24 mouse cellular contexts compared by ENCODE assay signal in genomic region chr3:110133150-110133549, GRCm38 (mm10). TPM values are rescaled to one million over a fixed set of nuclear protein-coding genes. Genes with fewer than 3 reads are reported as not detected.
DNase-seq lines count a peak whose midpoint lies in the region; ATAC-seq and TF ChIP-seq lines count a peak whose summit lies in the region.
"Had no signal": no experiment of that assay in that cellular context is flagged by ENCODE, and none has a peak within 500 bp of the region (broad histone marks: within the 10 kb centered on the region; RNA-seq: fewer than 3 reads in every experiment).

No protein-coding gene starts in this region.

- H3K27ac ChIP-seq in lung, postnatal 0 days (ENCODE audit: low read length) = no peak overlapping the region
- H3K27ac ChIP-seq in stomach, embryonic 15.5 days = no peak overlapping the region
- H3K27ac ChIP-seq in stomach, postnatal 0 days (replicated peaks) = no peak overlapping the region
- H3K27ac ChIP-seq: embryonic facial prominence, embryonic 13.5 days; embryonic facial prominence, embryonic 15.5 days; forebrain, embryonic 10.5 days; forebrain, embryonic 12.5 days had no signal

- H3K4me2 ChIP-seq in lung, postnatal 0 days (replicated peaks; ENCODE audit: low read depth, low read length) = no peak overlapping the region
- no peak overlapping the region for H3K4me2 ChIP-seq in stomach, embryonic 15.5 days
- no peak overlapping the region for H3K4me2 ChIP-seq in stomach, postnatal 0 days (replicated peaks; ENCODE audit: low read depth)
- H3K4me2 ChIP-seq: embryonic facial prominence, embryonic 13.5 days; embryonic facial prominence, embryonic 15.5 days; forebrain, embryonic 12.5 days had no signal

- no peaks in the 10 kb centered on the region for H3K4me1 ChIP-seq in lung, postnatal 0 days (ENCODE audit: insufficient read depth, low read depth, low read length)
- no peaks in the 10 kb centered on the region for H3K4me1 ChIP-seq in stomach, embryonic 15.5 days
- no peaks in the 10 kb centered on the region for H3K4me1 ChIP-seq in stomach, postnatal 0 days (replicated peaks; ENCODE audit: control insufficient read depth, insufficient read depth)
- H3K4me1 ChIP-seq: embryonic facial prominence, embryonic 13.5 days; embryonic facial prominence, embryonic 15.5 days had no signal

- H3K9me3 ChIP-seq in lung, postnatal 0 days (ENCODE audit: low read length) = no peaks in the 10 kb centered on the region
- no peaks in the 10 kb centered on the region for H3K9me3 ChIP-seq in stomach, embryonic 15.5 days
- no peaks in the 10 kb centered on the region for H3K9me3 ChIP-seq in stomach, postnatal 0 days (ENCODE audit: control insufficient read depth, low read length)
- H3K9me3 ChIP-seq: embryonic facial prominence, embryonic 13.5 days; embryonic facial prominence, embryonic 15.5 days; forebrain, embryonic 10.5 days; forebrain, embryonic 12.5 days had no signal

- intact Hi-C loops in left cerebral cortex, postnatal 14 days (cut with DNase I) = no loop called here

- peak; percentile 19; the same call in 1 of the 2 replicates for ATAC-seq in lung, postnatal 0 days
- ATAC-seq in stomach, embryonic 15.5 days (ENCODE audit: insufficient read depth, low FRiP score, low read depth) = peak; percentile 60; the same call in 1 of the 2 replicates
- 0 out of 2 replicates have a peak, but pooled peaks have one; percentile 57 for ATAC-seq in stomach, postnatal 0 days (ENCODE audit: low FRiP score, low TSS enrichment)
- ATAC-seq: forebrain, embryonic 16.5 days had no signal

- H3K9ac ChIP-seq in lung, postnatal 0 days (replicated peaks; ENCODE audit: low read depth) = no peak overlapping the region
- no peak overlapping the region for H3K9ac ChIP-seq in stomach, embryonic 15.5 days
- H3K9ac ChIP-seq in stomach, postnatal 0 days (ENCODE audit: low read length) = no peak overlapping the region
- H3K9ac ChIP-seq: embryonic facial prominence, embryonic 13.5 days; embryonic facial prominence, embryonic 15.5 days; forebrain, embryonic 12.5 days had no signal

- WGBS in lung, postnatal 0 days = 50% methylated on average over 9 of the region's 9 CpGs
- WGBS in stomach, embryonic 15.5 days = 82% methylated on average over 9 of the region's 9 CpGs
- 70% methylated on average over 9 of the region's 9 CpGs for whole genome bisulfite sequencing in stomach, postnatal 0 days

- no peak for TF ChIP-seq EP300 in lung, postnatal 0 days (IDR thresholded peaks at IDR 0.05)
- no peak for TF ChIP-seq EP300 in stomach, postnatal 0 days (optimal IDR thresholded peaks at IDR 0.05)

- H3K27me3 ChIP-seq in lung, postnatal 0 days (replicated peaks; ENCODE audit: insufficient read depth, low read length) = no peaks in the 10 kb centered on the region
- H3K27me3 ChIP-seq in stomach, embryonic 15.5 days (replicated peaks) = no peaks in the 10 kb centered on the region
- H3K27me3 ChIP-seq in stomach, postnatal 0 days (ENCODE audit: control insufficient read depth, insufficient read depth, low read length) = no peaks in the 10 kb centered on the region
- H3K27me3 ChIP-seq: embryonic facial prominence, embryonic 13.5 days; embryonic facial prominence, embryonic 15.5 days; forebrain, embryonic 12.5 days had no signal

- no peaks in the 10 kb centered on the region for H3K36me3 ChIP-seq in lung, postnatal 0 days (ENCODE audit: insufficient read depth, low read length)
- no peaks in the 10 kb centered on the region for H3K36me3 ChIP-seq in stomach, embryonic 15.5 days
- H3K36me3 ChIP-seq in stomach, postnatal 0 days (ENCODE audit: control insufficient read depth, insufficient read depth, low read length) = no peaks in the 10 kb centered on the region
- H3K36me3 ChIP-seq: embryonic facial prominence, embryonic 13.5 days; embryonic facial prominence, embryonic 15.5 days; forebrain, embryonic 10.5 days; forebrain, embryonic 12.5 days had no signal

- TF ChIP-seq CTCF in lung, postnatal 0 days (IDR thresholded peaks at IDR 0.05) = no peak
- no peak for TF ChIP-seq CTCF in stomach, postnatal 0 days (IDR thresholded peaks at IDR 0.05; ENCODE audit: low read depth)

- no peak overlapping the region for H3K4me3 ChIP-seq in lung, postnatal 0 days (ENCODE audit: low read depth, low read length)
- H3K4me3 ChIP-seq in stomach, embryonic 15.5 days (replicated peaks) = no peak overlapping the region
- H3K4me3 ChIP-seq in stomach, postnatal 0 days (ENCODE audit: low read depth, low read length) = no peak overlapping the region
- H3K4me3 ChIP-seq: embryonic facial prominence, embryonic 13.5 days; embryonic facial prominence, embryonic 15.5 days; erythroblast, embryonic 14.5 days; forebrain, embryonic 10.5 days; forebrain, embryonic 12.5 days had no signal

- no peak for DNase-seq in lung, postnatal 0 days (ENCODE audit: low spot score)
- no peak for DNase-seq in lung, postnatal 4 days
- DNase-seq in stomach, postnatal 0 days (ENCODE audit: low spot score) = peak; percentile 26
- no peak for DNase-seq in left cerebral cortex, postnatal 14 days (ENCODE audit: low spot score in 2 of 2)
- DNase-seq: adrenal gland, adult 2 months; adrenal gland, postnatal 10 days; adrenal gland, postnatal 25 days; cerebellum, adult 11 months; cerebellum, adult 18-20 months; cerebellum, adult 8-10 months; cerebellum, adult 9-11 months; cerebellum, postnatal 14 days; cerebellum, postnatal 36 days; embryo, embryonic 11 days had no signal

RNA-seq across cellular contexts. Expression of gene Ntng1, which starts 10.7 kb away (rescaled TPM):
- polyA plus RNA-seq in lung, postnatal 0 days (2015; fragmentation: Nextera tagmentation; extraction: Ambion mirVana) = 0.68 and 0.79 TPM in 2 replicates
- 3.3 and 4.4 TPM in 2 replicates for polyA plus RNA-seq in stomach, embryonic 15.5 days (2015; fragmentation: Nextera tagmentation; extraction: Ambion mirVana)
- 0.98 and 1.2 TPM in 2 replicates for polyA plus RNA-seq in stomach, postnatal 0 days (2015; fragmentation: Nextera tagmentation; extraction: Ambion mirVana)
- 10 to 100 TPM; 21.6 to 29.4 TPM for total RNA-seq in left cerebral cortex, postnatal 14 days (2021)
- total RNA-seq: common myeloid progenitor, adult 5-6 weeks; ES-E14; MEL had no signal
- polyA plus RNA-seq: erythroblast, embryonic 14.5 days had no signal
